Mouse (Mus musculus) lung, postnatal 0 days (tissue): ENCODE data around the gene Prlh. TPM values are rescaled to one million over a fixed set of nuclear protein-coding genes. Genes with fewer than 3 reads are reported as not detected.

Experiments
- ATAC-seq: fragments of 200-750 bp; cut with Nextera tagmentation; 2 replicates; pipeline ENCODE4 v1.8.0; 2017; ENCODE audit warnings: moderate library complexity
- DNase-seq: peaks from one replicate; pipeline ENCODE4 v3.0.0-alpha.2; 2016; ENCODE audit warnings: low spot score
- H3K27ac ChIP-seq: fragments of 300-500 bp; sonication (generic); 2 replicates; pipeline ENCODE4 v1.5.1; 2014; ENCODE audit warnings: antibody characterized with exemption, mild to moderate bottlenecking, low read length, mixed read lengths
- H3K27me3 ChIP-seq: fragments of 300-500 bp; sonication (generic); replicated peaks from 2 replicates; pipeline ENCODE4 v1.6.1; 2014; ENCODE audit warnings: low read length, mixed read lengths; ENCODE audit not compliant: insufficient read depth
- H3K36me3 ChIP-seq: fragments of 300-500 bp; sonication (generic); 2 replicates; pipeline ENCODE4 v1.6.1; 2014; ENCODE audit warnings: low read length, mixed read lengths; ENCODE audit not compliant: insufficient read depth
- H3K4me1 ChIP-seq: fragments of 300-500 bp; sonication (generic); 2 replicates; pipeline ENCODE4 v1.6.1; 2014; ENCODE audit warnings: antibody characterized with exemption, low read depth, low read length, mixed read lengths; ENCODE audit not compliant: insufficient read depth
- H3K4me2 ChIP-seq: fragments of 300-500 bp; sonication (generic); replicated peaks from 2 replicates; pipeline ENCODE4 v1.6.1; 2014; ENCODE audit warnings: low read depth, mild to moderate bottlenecking, low read length, moderate library complexity, mixed read lengths
- H3K4me3 ChIP-seq: fragments of 300-500 bp; sonication (generic); 2 replicates; pipeline ENCODE4 v1.5.1; 2014; ENCODE audit warnings: low read depth, low read length
- H3K9ac ChIP-seq: fragments of 300-500 bp; sonication (generic); replicated peaks from 2 replicates; pipeline ENCODE4 v1.6.1; 2014; ENCODE audit warnings: low read depth, mild to moderate bottlenecking
- H3K9me3 ChIP-seq: fragments of 300-500 bp; sonication (generic); 2 replicates; pipeline ENCODE4 v1.6.1; 2016; ENCODE audit warnings: low read length, mixed read lengths
- CTCF ChIP-seq: IDR thresholded peaks from 2 replicates; pipeline ENCODE4 v1.5.1; 2016; ENCODE audit warnings: antibody characterized with exemption, mild to moderate bottlenecking
- EP300 ChIP-seq: IDR thresholded peaks from 2 replicates; pipeline ENCODE4 v1.6.1; 2016; ENCODE audit warnings: antibody characterized with exemption, mild to moderate bottlenecking, control low read depth
- WGBS: fragments of 180-500 bp; shearing (Covaris S2); extraction: QIAGEN DNeasy Blood & Tissue Kit; methylation state at CpG from one replicate; pipeline ENCODE4 v1.1.7; 2014; 5-methylcytosine and 5-hydroxymethylcytosine counted together
- polyA plus RNA-seq: library from polyadenylated mRNA; unstranded; fragments of >200 nt; fragmentation: Nextera tagmentation; extraction: Ambion mirVana; gene quantifications from 2 replicates; pipeline ENCODE4 v1.2.1, GENCODE M21; 2015

The Prlh gene
- not detected in 2 replicates for polyA plus RNA-seq

DNA sequence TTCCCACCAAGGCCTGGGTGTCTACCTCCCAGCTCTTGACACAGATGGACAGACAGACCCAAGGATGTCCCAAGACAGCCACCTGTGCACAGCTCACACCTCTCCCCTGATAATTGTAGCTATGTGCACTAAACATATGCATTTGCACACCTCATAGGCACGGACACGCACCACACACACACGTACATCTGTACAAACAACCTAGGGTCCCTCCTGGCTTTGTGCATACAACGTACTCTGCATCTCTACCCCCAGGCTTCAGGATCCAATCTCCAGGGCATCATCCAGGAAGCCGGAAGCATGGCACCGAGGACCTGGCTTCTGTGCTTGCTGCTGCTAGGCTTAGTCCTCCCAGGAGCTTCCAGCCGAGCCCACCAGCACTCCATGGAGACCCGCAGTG, at the start of gene Prlh:
Gene Prlh (plus strand): TSS at position 301 of the 400 bp plus-strand sequence.
- H3K4me2 ChIP-seq, result no peak within 1 kb of the TSS
- no peak for TF ChIP-seq CTCF
- 82% methylated on average over 8 of the region's 8 CpGs for WGBS

DNA sequence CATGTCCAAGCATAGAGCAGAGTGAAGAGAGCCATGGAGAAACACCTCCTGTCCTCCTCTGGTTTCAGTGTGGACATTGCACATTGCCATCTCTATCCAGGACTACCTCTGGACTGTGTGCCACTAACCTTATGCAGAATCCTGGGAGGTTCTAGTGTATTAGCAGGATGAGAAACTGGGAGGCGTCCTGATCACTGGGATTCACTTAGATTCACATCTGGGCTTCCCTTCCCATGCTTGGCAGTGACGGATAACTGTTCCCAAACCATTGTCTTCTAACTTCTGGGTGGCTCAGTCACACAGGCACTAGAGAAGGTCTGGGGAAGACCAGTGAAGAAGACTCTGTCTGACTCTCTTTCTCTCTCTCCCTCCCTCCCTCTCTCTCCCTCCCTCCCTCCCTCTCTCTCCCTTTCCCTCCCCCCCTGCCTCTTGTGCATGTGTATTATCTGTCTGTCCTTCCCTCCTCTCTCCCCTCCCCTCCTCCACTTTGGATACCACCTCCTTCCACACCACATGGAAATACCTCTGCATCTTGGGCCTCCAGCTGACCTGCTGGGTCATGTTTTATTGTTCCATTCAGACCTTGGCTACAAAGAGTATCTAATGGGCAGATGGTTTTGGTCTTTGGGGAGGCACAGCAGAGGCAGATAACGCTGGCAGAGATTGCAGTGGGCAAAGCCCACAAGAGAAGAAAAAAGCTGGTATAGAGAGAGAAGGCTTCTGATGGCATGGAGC, 49.5 kb upstream of the Prlh start:
- no peak for TF ChIP-seq CTCF
- no peak for TF ChIP-seq EP300
- no peaks in the 10 kb centered on the region for H3K9me3 ChIP-seq
- DNase-seq (no peak), ATAC-seq (no peak)
- no peaks in the 10 kb centered on the region for H3K36me3 ChIP-seq
- H3K4me3 ChIP-seq, result no peak overlapping the region
- H3K27me3 ChIP-seq, result no peaks in the 10 kb centered on the region
- no peak overlapping the region for H3K4me2 ChIP-seq
- peaks cover 3% of the 10 kb centered on the region; the same call in 1 of the 2 replicates for H3K4me1 ChIP-seq
- WGBS, result 59% methylated on average over 3 of the region's 3 CpGs
- no peak overlapping the region for H3K9ac ChIP-seq
- H3K27ac ChIP-seq, result no peak overlapping the region

More for the DNA sequence above, at the start of gene Prlh:
- no peaks in the 10 kb centered on the region for H3K9me3 ChIP-seq
- H3K4me1 ChIP-seq, result peaks cover 4% of the 10 kb centered on the region; the same call in 1 of the 2 replicates
- H3K4me3 ChIP-seq, result no peak within 1 kb of the TSS
- no peak within 1 kb of the TSS; the same call in 1 of the 2 replicates for H3K27ac ChIP-seq
- ATAC-seq, result no peak
- H3K36me3 ChIP-seq, result no peaks in the 10 kb centered on the region
- no peaks in the 10 kb centered on the region for H3K27me3 ChIP-seq
- H3K9ac ChIP-seq, result no peak within 1 kb of the TSS
- no peak for DNase-seq

DNA sequence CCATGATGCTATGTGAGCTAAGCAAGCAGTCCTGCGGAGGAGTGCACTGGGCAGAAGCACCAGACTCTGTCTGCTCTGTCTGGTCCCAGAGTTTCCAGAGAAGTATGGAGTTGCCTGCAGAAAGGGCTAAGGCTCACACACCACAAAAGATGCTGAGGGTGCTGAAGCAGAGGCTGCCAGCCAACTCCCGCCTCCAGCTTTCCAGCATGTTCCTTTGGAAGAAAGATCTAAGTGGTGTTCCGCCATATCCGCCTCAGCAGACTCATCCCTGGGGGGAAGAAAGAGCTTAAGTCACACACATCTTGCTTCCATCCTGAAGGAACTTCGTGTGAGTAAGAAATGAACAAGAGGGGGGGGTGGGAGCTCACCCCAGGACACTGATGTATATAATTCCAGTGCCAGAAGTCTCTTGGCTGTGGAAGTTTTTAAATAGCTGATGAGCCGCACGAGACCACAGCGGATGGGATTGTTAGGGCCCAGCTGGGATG, 48.9 kb upstream of the Prlh start:
- Histone ChIP-seq H3K27me3 (no peaks in the 10 kb centered on the region), H3K4me1 (peaks cover 3% of the 10 kb centered on the region; the same call in 1 of the 2 replicates), H3K4me3 (no peak overlapping the region), H3K9me3 (no peaks in the 10 kb centered on the region), H3K27ac (no peak overlapping the region), H3K4me2 (no peak overlapping the region), H3K9ac (no peak overlapping the region), H3K36me3 (no peaks in the 10 kb centered on the region)
- WGBS, result 51% methylated on average over 8 of the region's 8 CpGs
- no peak for TF ChIP-seq CTCF
- TF ChIP-seq EP300, result 0 out of 2 replicates have a peak, but pooled peaks have one; percentile 27
- DNase-seq (peak; percentile 86), ATAC-seq (peak; percentile 77)

DNA sequence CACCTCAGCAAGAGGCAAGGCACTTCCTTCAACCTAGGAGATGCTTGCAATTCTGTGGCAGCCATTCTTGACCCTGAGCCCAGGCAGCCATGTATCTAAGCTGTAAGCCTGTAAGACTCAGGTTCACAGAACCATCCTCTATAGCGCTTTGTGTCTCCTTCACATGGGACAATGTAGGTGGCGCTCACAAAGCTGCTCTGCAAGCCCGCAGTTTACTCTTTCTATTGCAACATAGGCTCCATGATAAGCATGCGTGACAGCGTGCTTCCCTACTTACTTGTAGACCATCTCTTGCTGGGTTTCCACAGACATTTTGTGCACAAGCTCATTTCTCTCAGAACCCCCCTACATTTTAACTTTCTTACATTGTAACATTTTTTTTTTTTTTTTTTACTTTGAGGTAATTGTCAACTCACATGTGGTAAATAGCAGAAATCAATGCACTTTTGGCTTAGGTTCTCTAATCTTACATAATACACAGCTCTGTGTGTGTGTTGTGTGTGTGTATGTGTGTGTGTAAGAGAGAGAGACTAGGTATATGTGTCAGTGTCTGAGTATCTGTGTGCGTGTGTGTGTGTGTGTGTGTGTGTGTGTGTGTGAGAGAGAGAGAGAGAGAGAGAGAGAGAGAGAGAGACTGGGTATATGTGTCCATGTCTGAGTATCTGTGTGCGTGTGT, 48.0 kb upstream of the Prlh start:
- ATAC-seq, result no peak
- no peaks in the 10 kb centered on the region for H3K36me3 ChIP-seq
- 65% methylated on average over 7 of the region's 7 CpGs for WGBS
- H3K4me1 ChIP-seq, result 0 out of 2 replicates have a peak, but pooled peaks cover 3% of the 10 kb centered on the region
- H3K9me3 ChIP-seq, result no peaks in the 10 kb centered on the region
- TF ChIP-seq CTCF (0 out of 2 replicates have a peak, but pooled peaks have one; percentile 2), EP300 (no peak)
- DNase-seq, result peak; percentile 7
- no peak overlapping the region for H3K4me2 ChIP-seq
- H3K27me3 ChIP-seq, result no peaks in the 10 kb centered on the region
- H3K27ac ChIP-seq, result no peak overlapping the region
- H3K9ac ChIP-seq, result no peak overlapping the region
- no peak overlapping the region for H3K4me3 ChIP-seq

DNA sequence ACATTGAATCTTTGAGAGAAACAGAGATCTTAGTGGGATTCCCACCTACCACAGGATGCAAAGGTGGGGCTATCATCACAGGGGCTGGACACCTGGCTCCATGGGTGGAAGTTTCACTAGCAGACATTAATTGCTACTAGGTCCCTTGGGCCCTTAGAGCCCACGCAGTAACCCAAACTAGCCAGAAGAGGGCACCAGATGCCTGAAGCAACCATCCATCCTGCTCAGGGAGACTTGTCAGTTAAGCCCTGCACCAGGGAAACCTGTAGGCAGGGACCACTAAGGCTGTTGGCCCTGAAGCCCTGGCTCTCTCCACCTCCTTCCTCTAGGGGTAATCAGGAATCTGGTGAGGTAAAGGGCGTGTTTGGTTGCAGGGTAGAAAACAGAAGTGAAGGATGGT, 46.6 kb upstream of the Prlh start:
- Histone ChIP-seq H3K9ac (no peak overlapping the region), H3K4me2 (no peak overlapping the region), H3K4me1 (0 out of 2 replicates have a peak, but pooled peaks cover 6% of the 10 kb centered on the region), H3K36me3 (no peaks in the 10 kb centered on the region), H3K27ac (no peak overlapping the region), H3K4me3 (no peak overlapping the region), H3K9me3 (no peaks in the 10 kb centered on the region), H3K27me3 (no peaks in the 10 kb centered on the region)
- TF ChIP-seq CTCF, result peak; percentile 96
- no peak for TF ChIP-seq EP300
- ATAC-seq (no peak), DNase-seq (peak; percentile 78)
- WGBS, result 11% methylated on average over 2 of the region's 2 CpGs

DNA sequence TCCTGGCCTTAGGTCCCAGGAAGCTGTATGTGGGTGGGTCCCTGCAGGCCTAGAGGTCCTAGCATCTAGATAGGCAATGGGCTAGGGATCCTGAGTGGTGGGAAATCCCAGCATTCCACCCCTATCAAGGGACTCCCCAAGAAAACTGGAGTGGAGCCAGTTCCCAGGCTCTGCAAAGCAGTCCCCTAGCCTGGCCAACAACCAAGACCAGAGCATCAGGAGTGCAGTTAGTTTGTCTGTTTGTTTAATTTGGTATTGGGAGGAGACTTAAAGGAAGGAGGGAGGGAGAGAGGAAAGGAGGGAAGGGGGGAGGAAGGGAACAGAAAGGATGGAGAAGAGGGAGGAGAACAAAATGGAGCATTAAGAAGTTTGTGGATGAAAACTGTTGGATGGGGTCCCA, 43.7 kb upstream of the Prlh start:
- H3K9me3 ChIP-seq, result no peaks in the 10 kb centered on the region
- H3K4me2 ChIP-seq, result peak overlapping the region; percentile 19; the same call in 1 of the 2 replicates
- DNase-seq (peak; percentile 58), ATAC-seq (peak; percentile 45)
- H3K4me1 ChIP-seq, result 0 out of 2 replicates have a peak, but pooled peaks cover 4% of the 10 kb centered on the region
- H3K4me3 ChIP-seq, result no peak overlapping the region
- H3K36me3 ChIP-seq, result no peaks in the 10 kb centered on the region
- H3K27me3 ChIP-seq, result no peaks in the 10 kb centered on the region
- TF ChIP-seq CTCF (no peak), EP300 (no peak)
- H3K27ac ChIP-seq, result no peak overlapping the region
- H3K9ac ChIP-seq, result no peak overlapping the region
